Mouse (Mus musculus) T-helper 1 cell (primary cell): ENCODE data around the gene Optn.

Experiments
- in situ Hi-C: fragments of 300-600 bp; cut with MboI, MseI; formaldehyde crosslinking; loops from one replicate; pipeline ENCODE4 v1.15.1; 2025; ENCODE audit warnings: high pct_unique_total_duplicates

The Optn gene

GRCm38 (mm10) chr2:5032665-5033064 is 31.2 kb downstream of the Optn start:
- in situ Hi-C loops: no loop called here

- in situ Hi-C loops: no loop called here
These were observed 32.6 kb downstream of the Optn start for GRCm38 (mm10) chr2:5031215-5031614.

- in situ Hi-C loops: no loop called here
These were observed 34.0 kb downstream of the Optn start for GRCm38 (mm10) chr2:5029808-5030207.

- in situ Hi-C loops: no loop called here
These were observed 35.8 kb downstream of the Optn start for GRCm38 (mm10) chr2:5028047-5028446.

- in situ Hi-C loops: no loop called here
These were observed 36.8 kb downstream of the Optn start for GRCm38 (mm10) chr2:5027057-5027456.

- in situ Hi-C loops: no loop called here
These were observed 38.6 kb downstream of the Optn start for GRCm38 (mm10) chr2:5025162-5025733.

- in situ Hi-C loops: loop anchor here (25.0 kb wide), 1 partner anchor 1537 kb away; the partner anchor contains the start of gene Suv39h2
These were observed 40.0 kb downstream of the Optn start for GRCm38 (mm10) chr2:5023699-5024399.

- in situ Hi-C loops: loop anchor here (25.0 kb wide), 1 partner anchor 1536 kb away; the partner anchor contains the start of gene Suv39h2
These were observed 40.6 kb downstream of the Optn start for GRCm38 (mm10) chr2:5023275-5023674.

GRCm38 (mm10) chr2:5019708-5020107 is 44.1 kb downstream of the Optn start:
- in situ Hi-C loops: loop anchor here (25.0 kb wide), 1 partner anchor 1532 kb away; the partner anchor contains the start of gene Suv39h2

GRCm38 (mm10) chr2:5016922-5017321 is 46.9 kb downstream of the Optn start:
- in situ Hi-C loops: loop anchor here (25.0 kb wide), 1 partner anchor 1530 kb away; the partner anchor contains the start of gene Suv39h2

GRCm38 (mm10) chr2:5015527-5015926 is 48.3 kb downstream of the Optn start:
- in situ Hi-C loops: loop anchor here (25.0 kb wide), 1 partner anchor 1528 kb away; the partner anchor contains the start of gene Suv39h2

GRCm38 (mm10) chr2:5014616-5015015 is 49.2 kb downstream of the Optn start:
- in situ Hi-C loops: loop anchor here (25.0 kb wide), 1 partner anchor 1527 kb away; the partner anchor contains the start of gene Suv39h2

- in situ Hi-C loops: loop anchor here (25.0 kb wide), 1 partner anchor 1525 kb away; the partner anchor contains the start of gene Suv39h2
These were observed 51.1 kb downstream of the Optn start, which contains the start of gene Mcm10 for GRCm38 (mm10) chr2:5012491-5013324. Gene Mcm10 (minus strand): TSS chr2:5012791.

GRCm38 (mm10) chr2:5011898-5012490 is 51.9 kb downstream of the Optn start:
- in situ Hi-C loops: loop anchor here (25.0 kb wide), 1 partner anchor 1525 kb away; the partner anchor contains the start of gene Suv39h2

- in situ Hi-C loops: loop anchor here (25.0 kb wide), 1 partner anchor 1520 kb away; the partner anchor contains the start of gene Suv39h2
These were observed 56.7 kb downstream of the Optn start for GRCm38 (mm10) chr2:5007107-5007506.

GRCm38 (mm10) chr2:5001266-5001665 is 62.6 kb downstream of the Optn start:
- in situ Hi-C loops: loop anchor here (5.0 to 25.0 kb wide), 2 partner anchors 89 to 1514 kb away; partner anchors contain the start of gene Suv39h2

- in situ Hi-C loops: no loop called here
These were observed 64.9 kb downstream of the Optn start for GRCm38 (mm10) chr2:4998905-4999304.

- in situ Hi-C loops: no loop called here
These were observed 67.4 kb downstream of the Optn start for GRCm38 (mm10) chr2:4996421-4996824.

GRCm38 (mm10) chr2:4995646-4996045 is 68.2 kb downstream of the Optn start:
- in situ Hi-C loops: no loop called here

- in situ Hi-C loops: loop anchor here (5.0 kb wide), 1 partner anchor 107 kb away; no protein-coding TSS in a partner anchor
These were observed 69.4 kb downstream of the Optn start for GRCm38 (mm10) chr2:4994436-4994835.

GRCm38 (mm10) chr2:4993584-4993983 is 70.3 kb downstream of the Optn start:
- in situ Hi-C loops: loop anchor here (5.0 kb wide), 1 partner anchor 106 kb away; no protein-coding TSS in a partner anchor
